Mouse (Mus musculus): ENCODE results near the gene Kpnb1.

- TF ChIP-seq POLR2A (IDR thresholded peaks at IDR 0.05; ENCODE audit: insufficient read depth, low read depth, low read length) (no peak), CTCF (IDR thresholded peaks at IDR 0.05) (no peak)
These were observed 71.9 kb downstream of the Kpnb1 start for GRCm38 (mm10) chr11:97115797-97116196.
